Mouse (Mus musculus) heart, embryonic 16.5 days (tissue): ENCODE measurements around the gene Plekha1. TPM values are rescaled to one million over a fixed set of nuclear protein-coding genes. Genes with fewer than 3 reads are reported as not detected.

Experiments used
- ATAC-seq: fragments of 200-750 bp; cut with Nextera tagmentation; replicated peaks from 2 replicates; pipeline ENCODE4 v1.8.0; 2017; ENCODE audit warnings: moderate number of reproducible peaks; ENCODE audit not compliant: insufficient read depth, low FRiP score; ENCODE audit errors: extremely low read depth
- H3K27ac ChIP-seq: fragments of 300-500 bp; sonication (generic); 2 replicates; pipeline ENCODE4 v1.5.1; 2014; ENCODE audit warnings: mild to moderate bottlenecking, low read length, control low read depth, moderate library complexity
- H3K27me3 ChIP-seq: fragments of 300-500 bp; sonication (generic); 2 replicates; pipeline ENCODE4 v1.6.1; 2014; ENCODE audit warnings: low read length, mixed read lengths; ENCODE audit not compliant: control insufficient read depth, insufficient read depth
- H3K36me3 ChIP-seq: fragments of 300-500 bp; sonication (generic); 2 replicates; pipeline ENCODE4 v1.6.1; 2014; ENCODE audit not compliant: control insufficient read depth, insufficient read depth
- H3K4me1 ChIP-seq: fragments of 300-500 bp; sonication (generic); 2 replicates; pipeline ENCODE4 v1.6.1; 2014; ENCODE audit warnings: low read length, mixed read lengths; ENCODE audit not compliant: control insufficient read depth, insufficient read depth
- H3K4me2 ChIP-seq: fragments of 300-500 bp; sonication (generic); 2 replicates; pipeline ENCODE4 v1.6.1; 2014; ENCODE audit warnings: low read depth, mild to moderate bottlenecking, control low read depth, low read length
- H3K4me3 ChIP-seq: fragments of 300-500 bp; sonication (generic); 2 replicates; pipeline ENCODE4 v1.5.1; 2014; ENCODE audit warnings: mild to moderate bottlenecking, control low read depth, low read length
- H3K9ac ChIP-seq: fragments of 300-500 bp; sonication (generic); 2 replicates; pipeline ENCODE4 v1.6.1; 2014; ENCODE audit warnings: low read length, control low read depth
- H3K9me3 ChIP-seq: fragments of 300-500 bp; sonication (generic); replicated peaks from 2 replicates; pipeline ENCODE4 v1.6.1; 2016; ENCODE audit warnings: low read length; ENCODE audit not compliant: control insufficient read depth
- WGBS: fragments of 180-500 bp; shearing (Covaris S2); extraction: QIAGEN DNeasy Blood & Tissue Kit; methylation state at CpG from one replicate; pipeline ENCODE4 v1.1.7; 2014; 5-methylcytosine and 5-hydroxymethylcytosine counted together
- polyA plus RNA-seq: library from polyadenylated mRNA; unstranded; fragments of >200 nt; fragmentation: Nextera tagmentation; extraction: Ambion mirVana; gene quantifications from 2 replicates; pipeline ENCODE4 v1.2.1, GENCODE M21; 2015

Plekha1 gene
- polyA plus RNA-seq, 1 experiment from 2014 or later: 55.2 TPM

DNA sequence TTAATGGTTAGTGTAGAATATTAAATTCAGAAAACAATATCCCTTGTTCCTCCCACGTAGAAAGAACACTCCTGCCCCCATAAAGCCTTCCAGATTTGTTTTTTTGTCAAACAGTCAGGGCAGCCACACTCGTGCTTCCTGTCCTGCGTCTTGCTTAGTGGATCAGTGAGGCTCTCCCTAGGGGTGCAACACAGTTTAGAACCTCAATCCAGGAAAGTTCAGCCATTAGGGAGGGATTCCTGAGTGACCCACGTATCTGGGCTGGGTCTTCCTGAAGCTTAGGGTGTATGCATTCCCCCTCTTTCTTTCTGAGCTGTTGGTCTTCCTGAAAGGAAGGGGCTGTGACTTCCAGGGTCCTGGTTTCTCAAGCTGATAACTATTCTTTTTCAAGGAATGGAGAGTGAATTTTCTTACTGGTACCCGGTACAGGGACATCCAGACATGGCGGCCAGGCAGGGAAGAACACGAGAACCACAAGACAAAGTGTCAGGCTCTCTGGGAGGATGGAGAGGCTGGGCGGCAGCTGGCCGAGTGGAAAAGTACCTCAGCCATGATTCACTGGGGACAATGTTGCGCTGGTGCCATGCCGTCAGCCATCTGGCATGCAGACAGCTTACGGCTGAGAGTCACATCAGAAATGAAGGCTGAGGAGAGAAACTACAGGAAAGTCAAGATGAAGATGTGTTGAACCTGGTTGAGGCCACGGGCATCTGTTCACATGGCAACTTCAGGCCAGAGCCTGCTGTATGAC lies 57.6 kb downstream of the Plekha1 start:
- peak overlapping the region; percentile 48 for H3K27ac ChIP-seq
- no peak overlapping the region for H3K4me3 ChIP-seq
- H3K4me1 ChIP-seq: no peaks in the 10 kb centered on the region
- WGBS: 62% methylated on average over 13 of the region's 13 CpGs
- H3K27me3 ChIP-seq: no peaks in the 10 kb centered on the region
- ATAC-seq: no peak; the same call in 1 of the 2 replicates
- no peaks in the 10 kb centered on the region for H3K9me3 ChIP-seq
- no peak overlapping the region for H3K4me2 ChIP-seq
- no peak overlapping the region for H3K9ac ChIP-seq
- H3K36me3 ChIP-seq: no peaks in the 10 kb centered on the region

DNA sequence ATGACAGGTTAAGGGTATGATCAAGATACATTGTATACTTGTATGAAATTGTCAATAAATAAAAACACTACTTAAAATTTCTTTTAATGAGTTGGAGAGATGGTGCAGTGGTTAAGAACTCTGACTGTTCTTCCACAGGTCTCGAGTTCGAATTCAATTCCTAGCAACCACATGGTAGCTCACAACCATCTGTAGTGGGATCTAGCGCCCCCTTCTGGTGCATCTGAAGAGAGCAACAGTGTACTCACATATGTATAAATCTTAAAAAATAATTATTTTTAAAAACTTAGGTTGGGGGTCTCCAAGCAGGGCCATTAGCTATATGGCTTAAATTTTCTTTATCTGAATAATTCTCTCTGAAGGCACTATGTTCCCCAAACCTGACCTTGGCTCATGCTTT lies 64.8 kb downstream of the Plekha1 start:
- peaks cover 2% of the 10 kb centered on the region; the same call in 1 of the 2 replicates for H3K4me1 ChIP-seq
- no peak overlapping the region for H3K9ac ChIP-seq
- H3K36me3 ChIP-seq: no peaks in the 10 kb centered on the region
- no peak overlapping the region for H3K4me3 ChIP-seq
- no peak overlapping the region for H3K4me2 ChIP-seq
- WGBS: 65% methylated on average over 3 of the region's 3 CpGs
- H3K27me3 ChIP-seq: peaks cover 11% of the 10 kb centered on the region
- ATAC-seq: no peak
- no peak overlapping the region for H3K27ac ChIP-seq
- H3K9me3 ChIP-seq: no peaks in the 10 kb centered on the region

DNA sequence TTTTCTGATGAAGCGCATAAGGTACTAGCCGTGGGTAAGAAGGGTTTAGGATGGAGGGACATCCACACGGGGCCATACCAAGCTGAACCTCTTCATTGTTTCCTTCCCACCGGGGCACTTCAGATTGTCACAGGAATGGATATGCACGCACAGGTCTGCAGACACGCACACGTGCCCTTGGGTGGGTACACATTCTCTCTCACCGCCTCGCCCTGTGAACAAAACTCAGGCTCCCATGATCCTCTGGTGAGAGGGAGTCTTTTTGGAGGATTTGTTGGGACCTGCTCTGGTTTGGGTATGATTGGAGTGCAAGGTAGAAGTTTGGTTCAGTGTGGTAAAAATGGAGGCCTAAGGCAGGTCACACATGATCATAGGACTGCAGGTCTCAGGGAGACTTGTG lies 67.4 kb downstream of the Plekha1 start:
- 87% methylated on average over 9 of the region's 9 CpGs for WGBS
- Histone ChIP-seq H3K36me3 (no peaks in the 10 kb centered on the region), H3K9me3 (no peaks in the 10 kb centered on the region), H3K4me1 (peaks cover 9% of the 10 kb centered on the region), H3K27ac (no peak overlapping the region), H3K9ac (no peak overlapping the region), H3K4me3 (no peak overlapping the region), H3K4me2 (no peak overlapping the region), H3K27me3 (peaks cover 11% of the 10 kb centered on the region)
- ATAC-seq: no peak

DNA sequence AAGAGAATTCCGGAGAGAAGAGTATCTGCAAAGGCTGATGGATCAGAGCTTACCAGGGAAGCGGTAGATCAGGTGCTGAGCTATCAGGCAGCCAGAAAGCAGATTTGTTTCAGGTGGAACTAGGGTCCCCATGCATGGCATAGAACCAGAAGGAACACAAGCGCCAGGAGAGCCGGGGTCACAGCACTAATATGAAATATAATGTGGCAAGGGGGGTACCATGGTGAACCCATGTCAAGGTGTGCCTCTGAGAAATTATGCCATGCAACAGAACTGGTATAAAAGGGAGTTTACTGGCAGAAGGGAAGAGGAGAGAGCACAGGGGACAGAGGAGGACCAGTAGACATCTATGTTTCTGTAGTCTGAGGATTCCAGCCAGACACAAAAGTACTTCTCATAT lies 69.1 kb downstream of the Plekha1 start:
- no peak overlapping the region for H3K9ac ChIP-seq
- no peak overlapping the region for H3K27ac ChIP-seq
- peaks cover 13% of the 10 kb centered on the region for H3K27me3 ChIP-seq
- no peak overlapping the region for H3K4me2 ChIP-seq
- peaks cover 11% of the 10 kb centered on the region for H3K4me1 ChIP-seq
- no peaks in the 10 kb centered on the region for H3K36me3 ChIP-seq
- H3K9me3 ChIP-seq: no peaks in the 10 kb centered on the region
- WGBS: 84% methylated on average over 4 of the region's 4 CpGs
- H3K4me3 ChIP-seq: no peak overlapping the region
- ATAC-seq: no peak

DNA sequence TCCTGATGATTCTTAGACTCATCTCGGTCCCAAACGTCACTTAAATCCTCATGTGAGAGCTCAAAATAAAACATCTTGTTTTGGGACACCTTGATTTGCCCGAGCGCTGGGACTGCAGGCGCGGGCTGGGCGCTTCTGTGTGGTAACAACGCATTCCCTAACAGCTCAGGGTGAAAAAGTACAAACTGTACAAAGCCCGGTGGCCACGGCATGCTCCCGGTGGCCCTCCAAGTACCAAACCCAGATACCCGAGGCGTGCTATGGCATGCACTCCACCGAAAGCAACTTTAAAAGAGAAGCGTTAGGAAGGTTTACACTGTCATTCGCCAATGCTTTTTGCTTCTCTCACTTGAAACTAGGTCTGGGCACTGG lies 69.9 kb downstream of the Plekha1 start:
- no peaks in the 10 kb centered on the region for H3K9me3 ChIP-seq
- peaks cover 16% of the 10 kb centered on the region for H3K4me1 ChIP-seq
- 0 out of 2 replicates have a peak, but pooled peaks have one; percentile 6 for ATAC-seq
- WGBS: 7% methylated on average over 16 of the region's 16 CpGs
- peak overlapping the region; percentile 84 for H3K4me2 ChIP-seq
- H3K27ac ChIP-seq: no peak overlapping the region
- peaks cover 13% of the 10 kb centered on the region for H3K27me3 ChIP-seq
- peak overlapping the region; percentile 71 for H3K9ac ChIP-seq
- peak overlapping the region; percentile 65 for H3K4me3 ChIP-seq
- no peaks in the 10 kb centered on the region for H3K36me3 ChIP-seq

DNA sequence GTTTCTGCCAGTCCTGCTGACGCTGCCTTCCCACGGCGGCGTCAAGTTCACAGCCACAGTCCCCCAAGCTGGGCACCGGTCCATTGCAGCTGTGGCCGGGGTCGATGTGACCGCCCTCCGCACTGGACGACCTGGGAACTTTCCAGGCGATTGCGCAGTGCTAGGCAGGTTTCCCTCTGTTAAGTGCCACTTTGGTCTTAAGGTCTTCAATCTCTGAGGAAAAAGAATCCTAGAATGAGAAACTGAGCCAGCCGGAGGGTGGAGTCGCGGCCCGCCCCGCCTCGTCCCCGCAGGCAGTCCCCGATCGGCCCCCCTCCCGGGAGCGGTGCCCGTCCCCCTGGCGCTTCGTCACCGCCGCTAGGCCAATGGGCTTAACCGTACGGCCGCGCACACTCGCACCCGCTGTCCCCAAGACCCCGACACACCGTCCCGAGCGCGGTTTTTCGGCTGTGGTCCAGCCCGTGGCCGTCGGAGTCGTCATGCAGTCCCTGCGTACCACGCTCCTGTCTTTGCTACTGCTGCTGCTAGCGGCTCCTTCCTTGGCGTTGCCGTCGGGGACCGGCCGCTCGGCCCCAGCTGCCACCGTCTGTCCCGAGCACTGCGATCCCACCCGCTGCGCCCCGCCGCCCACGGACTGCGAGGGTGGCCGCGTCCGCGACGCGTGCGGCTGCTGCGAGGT lies 70.4 kb downstream of the Plekha1 start, which contains the start of gene Htra1:
Gene Htra1 (plus strand): TSS at position 319 of the 679 bp plus-strand sequence.
- H3K9ac ChIP-seq: peak within 1 kb of the TSS; percentile 71
- H3K9me3 ChIP-seq: no peaks in the 10 kb centered on the region
- H3K27me3 ChIP-seq: peaks cover 13% of the 10 kb centered on the region
- peak within 1 kb of the TSS; percentile 84 for H3K4me2 ChIP-seq
- H3K4me1 ChIP-seq: peaks cover 19% of the 10 kb centered on the region
- H3K27ac ChIP-seq: peak within 1 kb of the TSS; percentile 15; the same call in 1 of the 2 replicates
- ATAC-seq: peak; percentile 88
- no peaks in the 10 kb centered on the region for H3K36me3 ChIP-seq
- WGBS: under 1% methylated on average over 70 of the region's 70 CpGs
- peak within 1 kb of the TSS; percentile 65 for H3K4me3 ChIP-seq

DNA sequence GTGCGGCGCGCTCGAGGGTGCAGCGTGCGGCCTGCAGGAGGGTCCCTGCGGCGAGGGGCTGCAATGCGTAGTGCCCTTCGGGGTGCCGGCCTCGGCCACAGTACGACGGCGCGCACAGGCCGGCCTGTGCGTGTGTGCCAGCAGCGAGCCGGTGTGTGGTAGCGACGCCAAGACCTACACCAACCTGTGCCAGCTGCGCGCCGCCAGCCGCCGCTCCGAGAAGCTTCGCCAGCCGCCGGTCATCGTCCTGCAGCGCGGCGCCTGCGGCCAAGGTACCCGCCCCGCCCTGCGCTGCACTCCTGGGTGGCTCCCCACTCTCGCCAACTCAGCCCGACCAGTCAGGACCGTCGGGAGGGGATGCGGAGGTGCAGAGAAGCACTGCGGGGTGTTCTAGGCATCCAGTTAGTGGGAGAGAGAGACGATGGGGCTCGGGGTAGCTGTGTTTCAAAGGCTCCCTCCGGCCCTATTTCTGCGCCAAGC lies 71.0 kb downstream of the Plekha1 start:
- no peak overlapping the region; the same call in 1 of the 2 replicates for H3K27ac ChIP-seq
- WGBS: under 1% methylated on average over 49 of the region's 49 CpGs

DNA sequence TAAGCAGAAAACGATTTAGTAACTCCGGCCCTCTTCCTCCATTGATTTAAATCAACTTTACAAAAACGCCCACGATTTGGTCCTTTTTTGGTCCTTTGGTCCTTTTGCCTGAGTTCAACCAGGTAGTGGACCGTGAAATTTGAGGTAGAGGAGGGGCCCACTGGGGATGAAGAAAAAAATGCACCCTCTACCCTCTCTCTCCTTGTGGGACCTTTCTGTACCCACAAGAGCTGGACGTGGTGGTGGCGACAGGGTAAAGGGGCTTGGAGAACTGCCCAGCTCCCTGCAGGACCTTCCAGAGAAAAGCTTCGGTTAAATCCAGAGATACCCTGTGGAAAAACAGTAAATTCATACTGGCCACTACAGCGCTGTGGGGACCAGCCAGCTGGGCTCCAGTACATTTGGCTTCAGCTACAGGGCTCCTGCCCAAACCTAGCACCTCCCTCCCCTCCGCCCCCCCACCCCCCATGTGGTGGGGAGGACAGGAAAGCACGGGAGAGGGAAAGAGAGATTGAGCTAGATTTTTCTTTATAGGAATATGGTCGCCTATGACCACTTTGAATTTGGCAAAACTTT lies 71.8 kb downstream of the Plekha1 start:
- peaks cover 19% of the 10 kb centered on the region for H3K4me1 ChIP-seq
- WGBS: 23% methylated on average over 12 of the region's 12 CpGs
- H3K27ac ChIP-seq: no peak overlapping the region
- H3K4me2 ChIP-seq: peak overlapping the region; percentile 84
- H3K27me3 ChIP-seq: peaks cover 13% of the 10 kb centered on the region
- H3K36me3 ChIP-seq: no peaks in the 10 kb centered on the region
- no peaks in the 10 kb centered on the region for H3K9me3 ChIP-seq
- H3K9ac ChIP-seq: peak overlapping the region; percentile 71; the same call in 1 of the 2 replicates
- H3K4me3 ChIP-seq: peak overlapping the region; percentile 65
- 0 out of 2 replicates have a peak, but pooled peaks have one; percentile 12 for ATAC-seq

More for the DNA sequence above, 71.0 kb downstream of the Plekha1 start:
- peak overlapping the region; percentile 84 for H3K4me2 ChIP-seq
- H3K9ac ChIP-seq: peak overlapping the region; percentile 71
- peaks cover 19% of the 10 kb centered on the region for H3K4me1 ChIP-seq
- H3K36me3 ChIP-seq: no peaks in the 10 kb centered on the region
- no peaks in the 10 kb centered on the region for H3K9me3 ChIP-seq
- H3K27me3 ChIP-seq: peaks cover 13% of the 10 kb centered on the region
- H3K4me3 ChIP-seq: peak overlapping the region; percentile 65
- peak; percentile 31; the same call in 1 of the 2 replicates for ATAC-seq
